Comparison of ENCODE assay signal across 8 mouse cellular contexts in genomic region chr15:102761745-102762378, GRCm38 (mm10). TPM values are rescaled to one million over a fixed set of nuclear protein-coding genes. Genes with fewer than 3 reads are reported as not detected.
DNase-seq lines count a peak whose midpoint lies in the region; ATAC-seq lines count a peak whose summit lies in the region.

No protein-coding gene starts in this region.

- 9% methylated on average over 7 of the region's 7 CpGs for WGBS in midbrain, embryonic 16.5 days

- ATAC-seq in erythroblast, adult 5-6 weeks (replicated peaks; ENCODE audit: low FRiP score, poor library complexity, severe bottlenecking): peak; percentile 67; the same call in 1 of the 2 replicates
- peak; percentile 86 for ATAC-seq in midbrain, embryonic 16.5 days

- no peaks in the 10 kb centered on the region for H3K9me3 ChIP-seq in midbrain, embryonic 16.5 days (replicated peaks; ENCODE audit: control insufficient read depth, low read length, poor library complexity, severe bottlenecking)

- DNase-seq in ovary, adult 18-20 months (ENCODE audit: low spot score): peak; percentile 44
- DNase-seq in ovary, postnatal 10 days (ENCODE audit: low spot score): no peak
- DNase-seq in adrenal gland, postnatal 10 days: peak; percentile 69
- peak; percentile 42 for DNase-seq in induced T-regulatory cell, adult 2 months (ENCODE audit: low read depth)
- peak; percentile 53 for DNase-seq in left cerebral cortex, postnatal 4 days
- peak; percentile 51 for DNase-seq in yolk sac, embryonic 10.5 days (ENCODE audit: low spot score)

- no peak overlapping the region for H3K4me2 ChIP-seq in midbrain, embryonic 16.5 days (ENCODE audit: low read length)

- H3K27ac ChIP-seq in midbrain, embryonic 16.5 days (ENCODE audit: low read length): no peak overlapping the region

- no peak overlapping the region for H3K9ac ChIP-seq in midbrain, embryonic 16.5 days (ENCODE audit: low read depth, low read length)

- intact Hi-C loops in left cerebral cortex, postnatal 4 days (cut with DNase I): loop anchor here (2.0 to 10.0 kb wide), 2 partner anchors 45 to 413 kb away; no protein-coding TSS in a partner anchor

- peaks cover 17% of the 10 kb centered on the region for H3K27me3 ChIP-seq in midbrain, embryonic 16.5 days (ENCODE audit: control insufficient read depth, insufficient read depth, low read depth, low read length)

- no peaks in the 10 kb centered on the region for H3K4me1 ChIP-seq in midbrain, embryonic 16.5 days (ENCODE audit: control insufficient read depth, insufficient read depth, low read length)

- H3K36me3 ChIP-seq in midbrain, embryonic 16.5 days (ENCODE audit: control insufficient read depth, insufficient read depth, low read length): no peaks in the 10 kb centered on the region

- H3K4me3 ChIP-seq in midbrain, embryonic 16.5 days (ENCODE audit: low read depth, low read length): no peak overlapping the region

RNA-seq across cellular contexts. Expression of gene Calcoco1, which starts 39.9 kb away (rescaled TPM):
- 10 to 100 TPM; 78.0 to 90.5 TPM for total RNA-seq in adrenal gland, postnatal 10 days (2021)
- total RNA-seq in erythroblast, adult 5-6 weeks (2015; ENCODE audit: low replicate concordance): 122 and 194 TPM in 2 replicates
- 216 and 452 TPM in 2 replicates for total RNA-seq in erythroblast, adult 5-6 weeks (2017; ENCODE audit: low replicate concordance)
- total RNA-seq in left cerebral cortex, postnatal 4 days (2021): 10 to 100 TPM; 44.3 to 46.7 TPM
- 38.3 and 38.7 TPM in 2 replicates for polyA plus RNA-seq in midbrain, embryonic 16.5 days (2015; fragmentation: Nextera tagmentation; extraction: Ambion mirVana)
